Mouse (Mus musculus) adrenal gland, adult 8-10 months (tissue): ENCODE data around the gene Ccer1. TPM values are rescaled to one million over a fixed set of nuclear protein-coding genes. Genes with fewer than 3 reads are reported as not detected.

Experiments
- total RNA-seq, 4 experiments: library from RNA; stranded (reverse); gene quantifications; 2 replicates each; pipeline ENCODE4 v1.2.4; 2022

Ccer1 gene
- total RNA-seq, 4 experiments from 2014 or later = not detected

Other genes with a start within 250 kb of the Ccer1 start
- gene Dcn, start 213.4 kb upstream of the Ccer1 start, total RNA-seq = 100 to 1,000 TPM; 161 to 333 (median 210) TPM
- 10 to 100 TPM; 12.1 to 24.6 (median 20.5) TPM for gene Lum, start 127.9 kb upstream of the Ccer1 start, total RNA-seq
- not detected for gene Kera, start 86.2 kb upstream of the Ccer1 start, total RNA-seq
- gene Epyc, start 49.0 kb upstream of the Ccer1 start, total RNA-seq = under 1 TPM in 3 of 4 experiments, not detected in 1; 0.18 to 0.23 (median 0.21) TPM
- gene C030005K15Rik, start 33.7 kb downstream of the Ccer1 start, total RNA-seq = not detected